Mouse (Mus musculus): ENCODE results near the gene Adat1.

Gene Adat1

GRCm38 (mm10) chr8:111992013-111992702 lies at the start of gene Adat1:
Gene Adat1 (minus strand): TSS chr8:111992302.
- in situ Hi-C loops (cut with MseI, MboI): no loop called here

- in situ Hi-C loops (cut with MseI, MboI): no loop called here
These were observed 45.4 kb upstream of the Adat1 start for GRCm38 (mm10) chr8:112037521-112037920.

- in situ Hi-C loops (cut with MseI, MboI): no loop called here
These were observed 42.5 kb upstream of the Adat1 start for GRCm38 (mm10) chr8:112034603-112035002.

- in situ Hi-C loops (cut with MseI, MboI): no loop called here
These were observed 41.0 kb upstream of the Adat1 start for GRCm38 (mm10) chr8:112033071-112033470.

- in situ Hi-C loops (cut with MseI, MboI): no loop called here
These were observed 38.6 kb upstream of the Adat1 start for GRCm38 (mm10) chr8:112030663-112031062.

GRCm38 (mm10) chr8:112029455-112029854 lies 37.4 kb upstream of the Adat1 start:
- in situ Hi-C loops (cut with MseI, MboI): no loop called here

GRCm38 (mm10) chr8:112014936-112015335 lies 22.8 kb upstream of the Adat1 start, which contains the start of gene Gm6793:
Gene Gm6793 (minus strand): TSS chr8:112015036.
- in situ Hi-C loops (cut with MseI, MboI): no loop called here

GRCm38 (mm10) chr8:112011816-112012242 lies 19.7 kb upstream of the Adat1 start:
- in situ Hi-C loops (cut with MseI, MboI): no loop called here

GRCm38 (mm10) chr8:112010997-112011815 lies 19.1 kb upstream of the Adat1 start, which contains the start of the genes Kars and Terf2ip:
Gene Kars (minus strand): TSS chr8:112011323.
Gene Terf2ip (plus strand): TSS chr8:112011398.
- in situ Hi-C loops (cut with MseI, MboI): no loop called here

- in situ Hi-C loops (cut with MseI, MboI): no loop called here
These were observed 17.5 kb upstream of the Adat1 start for GRCm38 (mm10) chr8:112009558-112009957.

- in situ Hi-C loops (cut with MseI, MboI): no loop called here
These were observed 15.6 kb upstream of the Adat1 start for GRCm38 (mm10) chr8:112007669-112008068.

GRCm38 (mm10) chr8:112005601-112006000 lies 13.5 kb upstream of the Adat1 start:
- in situ Hi-C loops (cut with MseI, MboI): no loop called here

- in situ Hi-C loops (cut with MseI, MboI): no loop called here
These were observed 12.7 kb upstream of the Adat1 start for GRCm38 (mm10) chr8:112004754-112005153.

- in situ Hi-C loops (cut with MseI, MboI): no loop called here
These were observed 569 bp upstream of the Adat1 start for GRCm38 (mm10) chr8:111992703-111993039.

- in situ Hi-C loops (cut with MseI, MboI): no loop called here
These were observed 824 bp downstream of the Adat1 start for GRCm38 (mm10) chr8:111991278-111991677.

- in situ Hi-C loops (cut with MseI, MboI): no loop called here
These were observed 2.2 kb downstream of the Adat1 start for GRCm38 (mm10) chr8:111989911-111990310.

- in situ Hi-C loops (cut with MseI, MboI): no loop called here
These were observed 7.6 kb downstream of the Adat1 start for GRCm38 (mm10) chr8:111984511-111984910.

GRCm38 (mm10) chr8:111982116-111982515 lies 10.0 kb downstream of the Adat1 start:
- in situ Hi-C loops (cut with MseI, MboI): no loop called here

GRCm38 (mm10) chr8:111978147-111978546 lies 14.0 kb downstream of the Adat1 start:
- in situ Hi-C loops (cut with MseI, MboI): no loop called here

- in situ Hi-C loops (cut with MseI, MboI): no loop called here
These were observed 15.8 kb downstream of the Adat1 start for GRCm38 (mm10) chr8:111976326-111976725.

- in situ Hi-C loops (cut with MseI, MboI): no loop called here
These were observed 16.4 kb downstream of the Adat1 start for GRCm38 (mm10) chr8:111975706-111976105.

GRCm38 (mm10) chr8:111974138-111974537 lies 18.0 kb downstream of the Adat1 start:
- in situ Hi-C loops (cut with MseI, MboI): no loop called here

GRCm38 (mm10) chr8:111968991-111969390 lies 23.1 kb downstream of the Adat1 start:
- in situ Hi-C loops (cut with MseI, MboI): no loop called here
